Mouse (Mus musculus): ENCODE measurements around the gene Itprid1. TPM values are rescaled to one million over a fixed set of nuclear protein-coding genes. Genes with fewer than 3 reads are reported as not detected.

Gene Itprid1
- polyA plus RNA-seq, 1 experiment from 2014 or later: not detected

DNA sequence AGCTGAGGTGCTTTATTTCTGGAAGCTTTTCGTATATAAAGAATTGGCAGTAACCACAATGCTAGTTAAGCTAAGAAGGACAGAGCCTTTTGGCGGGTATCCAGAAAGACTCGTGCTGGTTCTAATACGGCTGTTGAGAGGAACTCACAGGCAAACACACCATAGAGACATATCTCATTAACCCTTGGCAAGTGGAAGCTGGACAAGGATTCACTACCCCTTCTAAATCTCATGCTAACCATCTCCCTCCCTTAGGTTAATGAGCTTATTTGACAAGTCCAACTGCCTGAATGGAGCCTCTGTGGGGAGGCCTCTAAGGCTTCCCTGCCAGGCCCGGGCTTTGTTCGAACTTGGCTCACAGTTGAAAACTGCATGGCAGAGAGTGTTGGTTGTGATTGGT lies 190.6 kb downstream of the Itprid1 start:
- 87% methylated on average over 6 of the region's 6 CpGs for WGBS
- ATAC-seq (ENCODE audit: low FRiP score, low read depth): no peak
- H3K27me3 ChIP-seq (replicated peaks): no peaks in the 10 kb centered on the region
- H3K4me3 ChIP-seq: no peak overlapping the region
- H3K4me2 ChIP-seq (replicated peaks): no peak overlapping the region
- no peaks in the 10 kb centered on the region for H3K36me3 ChIP-seq
- no peak overlapping the region for H3K27ac ChIP-seq
- no peak overlapping the region for H3K9ac ChIP-seq
- no peaks in the 10 kb centered on the region; the same call in 1 of the 2 replicates for H3K4me1 ChIP-seq
- H3K9me3 ChIP-seq: no peaks in the 10 kb centered on the region

DNA sequence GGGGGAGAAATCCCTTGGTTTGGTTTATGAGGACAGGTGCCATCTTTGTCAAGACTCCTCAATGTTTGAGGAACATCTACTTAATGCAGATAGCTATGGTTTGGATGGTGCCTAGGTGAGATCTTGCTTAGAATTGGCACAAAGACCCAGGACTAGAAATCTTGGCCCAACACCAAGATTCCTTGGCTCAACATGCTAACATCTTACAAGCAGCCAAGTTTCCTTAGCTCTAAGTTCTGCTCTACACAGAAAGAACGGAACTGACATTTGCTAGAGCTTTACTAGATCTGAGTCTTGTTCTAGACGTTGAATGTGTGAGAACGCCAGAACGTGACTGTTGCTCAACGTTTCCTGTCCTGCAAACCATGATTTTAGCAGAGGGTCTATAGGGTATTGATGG lies 191.3 kb downstream of the Itprid1 start:
- Histone ChIP-seq H3K4me3 (no peak overlapping the region), H3K4me2 (replicated peaks) (no peak overlapping the region), H3K36me3 (no peaks in the 10 kb centered on the region), H3K9me3 (no peaks in the 10 kb centered on the region), H3K27me3 (replicated peaks) (no peaks in the 10 kb centered on the region), H3K27ac (no peak overlapping the region), H3K9ac (no peak overlapping the region), H3K4me1 (no peaks in the 10 kb centered on the region)
- 92% methylated on average over 5 of the region's 5 CpGs for WGBS
- ATAC-seq (ENCODE audit: low FRiP score, low read depth): no peak

Other genes with a start within 250 kb of the Itprid1 start
- 32.0 and 33.6 TPM in 2 replicates for gene Neurod6, start 155.6 kb upstream of the Itprid1 start, polyA plus RNA-seq (2016; fragmentation: Nextera tagmentation; extraction: Ambion mirVana)
- gene Ppp1r17, start 180.6 kb downstream of the Itprid1 start, polyA plus RNA-seq (2016; fragmentation: Nextera tagmentation; extraction: Ambion mirVana): 57.7 and 83.8 TPM in 2 replicates

Data from neural tube, embryonic 12.5 days (tissue).